Mouse (Mus musculus) embryonic fibroblast, embryonic 13.5 days (primary cell): ENCODE measurements at regions not wholly inside any gene's neighbourhood (a gene's known extent, or its start where the extent isn't known, plus 50 kb on each side); places are given as distances from the start of the nearest gene placed in this dataset.

Experiments used
- H3K27ac ChIP-seq: 2 replicates; pipeline ENCODE4 v1.5.1; 2012; ENCODE audit warnings: low read length, control low read depth, inconsistent platforms; ENCODE audit not compliant: insufficient read depth
- H3K4me1 ChIP-seq: 2 replicates; pipeline ENCODE4 v1.6.1; 2011; ENCODE audit warnings: low read length; ENCODE audit not compliant: control insufficient read depth, insufficient read depth
- H3K4me3 ChIP-seq: 2 replicates; pipeline ENCODE4 v1.5.1; 2011; ENCODE audit warnings: mild to moderate bottlenecking, control low read depth, low read length; ENCODE audit not compliant: insufficient read depth
- CTCF ChIP-seq: IDR thresholded peaks from 2 replicates; pipeline ENCODE4 v1.5.1; 2011; ENCODE audit warnings: mild to moderate bottlenecking, control low read depth, low read length, moderate library complexity, borderline replicate concordance; ENCODE audit not compliant: insufficient read depth
- POLR2A ChIP-seq: IDR thresholded peaks from 2 replicates; pipeline ENCODE4 v1.6.1; 2011; ENCODE audit warnings: low read depth, mild to moderate bottlenecking, control low read depth, low read length, moderate library complexity

GRCm38 (mm10) chr5:111823842-111824241, 90.1 kb downstream of the Gm26897 start:
- Histone ChIP-seq H3K4me1 (no peaks in the 10 kb centered on the region), H3K27ac (no peak overlapping the region), H3K4me3 (no peak overlapping the region)
- TF ChIP-seq CTCF: no peak
- no peak for TF ChIP-seq POLR2A

DNA sequence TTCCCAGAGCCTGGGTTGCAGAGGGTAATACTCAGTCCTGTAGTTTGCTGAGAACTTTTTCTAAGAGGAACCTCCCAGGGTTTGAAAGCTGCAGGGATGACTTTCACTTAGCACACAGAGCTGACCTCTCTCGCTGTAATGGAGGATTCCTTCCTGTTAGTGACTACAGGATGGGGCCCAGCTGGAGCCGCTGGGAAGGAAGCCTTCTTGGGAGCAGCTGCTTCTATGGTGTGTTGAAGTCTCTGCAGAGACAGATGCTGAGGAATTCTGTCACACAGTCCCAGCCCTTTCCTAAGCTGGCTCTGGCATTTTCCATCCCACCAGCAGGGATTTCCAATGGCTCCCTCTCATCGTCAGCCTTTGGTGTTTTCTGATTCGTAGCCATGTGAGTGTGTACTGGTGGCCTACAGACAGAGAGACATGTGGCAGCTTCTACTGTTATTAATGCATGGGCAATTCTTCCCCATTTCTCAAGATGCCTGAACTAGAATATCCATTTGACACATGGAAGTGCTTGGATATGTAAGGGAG, 90.9 kb downstream of the Gm26897 start:
- Histone ChIP-seq H3K4me1 (no peaks in the 10 kb centered on the region), H3K27ac (no peak overlapping the region), H3K4me3 (no peak overlapping the region)
- no peak for TF ChIP-seq POLR2A
- no peak for TF ChIP-seq CTCF

DNA sequence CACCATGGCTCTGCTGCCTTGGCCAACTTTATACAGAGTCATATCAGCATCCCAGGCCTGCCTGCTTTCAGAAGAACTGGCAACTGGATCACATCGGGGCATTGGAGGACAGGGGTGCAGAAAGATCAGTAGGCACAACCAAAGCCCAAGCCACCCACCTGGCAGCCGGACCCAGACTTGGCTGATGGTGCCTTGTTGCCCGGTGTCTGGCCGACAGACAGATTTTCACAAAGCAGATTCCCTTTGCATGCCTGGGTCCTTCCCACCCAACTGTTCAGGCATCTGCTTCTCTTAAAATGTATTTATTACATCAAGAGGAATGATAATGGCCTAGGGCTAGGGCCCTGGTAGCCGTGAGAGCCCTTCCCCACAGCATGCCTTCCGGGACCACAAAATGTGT, 96.2 kb downstream of the Gm26897 start:
- Histone ChIP-seq H3K4me3 (no peak overlapping the region), H3K4me1 (no peaks in the 10 kb centered on the region), H3K27ac (no peak overlapping the region)
- no peak for TF ChIP-seq CTCF
- no peak for TF ChIP-seq POLR2A

- Histone ChIP-seq H3K4me3 (no peak overlapping the region), H3K27ac (no peak overlapping the region), H3K4me1 (no peaks in the 10 kb centered on the region)
- no peak for TF ChIP-seq POLR2A
- TF ChIP-seq CTCF: no peak
Observed at GRCm38 (mm10) chr5:111835737-111836667, 102.3 kb downstream of the Gm26897 start.

DNA sequence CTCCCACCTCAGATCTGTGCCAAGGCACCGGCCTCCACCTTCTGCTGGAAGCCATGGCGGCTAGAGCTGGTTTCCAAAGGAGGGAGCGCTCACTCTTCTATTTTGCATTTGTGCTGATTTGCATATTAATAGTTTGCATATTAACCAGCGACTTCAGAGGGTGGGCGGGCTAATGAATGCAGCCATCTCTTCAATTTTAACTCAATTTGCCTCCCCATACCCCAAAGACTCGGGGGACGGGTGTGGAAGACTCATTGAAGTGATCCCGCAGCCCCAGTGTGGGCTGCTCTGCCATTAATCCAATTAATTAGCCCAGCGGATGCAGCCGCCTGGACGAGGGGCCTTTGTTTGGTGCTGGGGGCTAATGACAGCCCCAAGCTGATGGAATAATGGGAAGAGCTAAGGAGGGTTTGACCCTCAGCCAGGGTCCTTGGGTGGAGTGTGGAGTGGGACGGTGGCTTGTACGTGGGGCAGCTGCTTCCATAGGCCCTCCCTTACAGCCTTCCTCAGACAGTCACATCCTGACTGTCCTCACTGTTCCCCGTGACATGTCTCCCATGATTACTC, 103.0 kb downstream of the Gm26897 start:
- TF ChIP-seq CTCF (no peak), POLR2A (no peak)
- no peak overlapping the region for H3K4me3 ChIP-seq
- H3K4me1 ChIP-seq: no peaks in the 10 kb centered on the region
- no peak overlapping the region for H3K27ac ChIP-seq

- Histone ChIP-seq H3K4me1 (no peaks in the 10 kb centered on the region), H3K4me3 (no peak overlapping the region), H3K27ac (no peak overlapping the region)
- no peak for TF ChIP-seq CTCF
Observed at GRCm38 (mm10) chr5:111842461-111842860, 108.7 kb downstream of the Gm26897 start.

GRCm38 (mm10) chr5:111843622-111844239, 110.0 kb downstream of the Gm26897 start:
- H3K4me3 ChIP-seq: no peak overlapping the region
- H3K27ac ChIP-seq: no peak overlapping the region
- no peaks in the 10 kb centered on the region for H3K4me1 ChIP-seq
- TF ChIP-seq CTCF: no peak
- no peak for TF ChIP-seq POLR2A

- no peaks in the 10 kb centered on the region for H3K4me1 ChIP-seq
- TF ChIP-seq CTCF (no peak), POLR2A (no peak)
- H3K4me3 ChIP-seq: no peak overlapping the region
- no peak overlapping the region for H3K27ac ChIP-seq
Observed at GRCm38 (mm10) chr5:111844528-111844927, 110.8 kb downstream of the Gm26897 start.

DNA sequence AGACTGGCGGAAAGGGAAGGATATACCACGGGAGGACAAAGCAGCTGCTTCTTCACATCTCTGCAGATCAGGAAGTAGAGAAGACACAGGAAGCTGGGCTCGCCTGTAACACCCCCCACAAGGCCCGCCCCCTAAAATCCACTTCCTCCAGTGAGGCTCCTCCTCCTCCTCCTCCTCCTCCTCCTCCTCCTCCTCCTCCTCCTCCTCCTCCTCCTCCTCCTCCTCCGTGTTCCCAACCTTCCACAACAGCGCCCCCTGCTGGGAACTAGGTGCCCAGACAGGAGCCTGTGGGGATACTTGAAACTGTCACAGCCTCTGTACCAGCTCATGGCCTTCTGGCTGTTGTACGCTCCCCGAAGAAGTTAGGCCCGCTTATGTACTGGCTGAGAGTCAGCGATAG, 115.2 kb downstream of the Gm26897 start:
- Histone ChIP-seq H3K4me3 (no peak overlapping the region), H3K27ac (no peak overlapping the region), H3K4me1 (no peaks in the 10 kb centered on the region)
- no peak for TF ChIP-seq CTCF
- TF ChIP-seq POLR2A: no peak

DNA sequence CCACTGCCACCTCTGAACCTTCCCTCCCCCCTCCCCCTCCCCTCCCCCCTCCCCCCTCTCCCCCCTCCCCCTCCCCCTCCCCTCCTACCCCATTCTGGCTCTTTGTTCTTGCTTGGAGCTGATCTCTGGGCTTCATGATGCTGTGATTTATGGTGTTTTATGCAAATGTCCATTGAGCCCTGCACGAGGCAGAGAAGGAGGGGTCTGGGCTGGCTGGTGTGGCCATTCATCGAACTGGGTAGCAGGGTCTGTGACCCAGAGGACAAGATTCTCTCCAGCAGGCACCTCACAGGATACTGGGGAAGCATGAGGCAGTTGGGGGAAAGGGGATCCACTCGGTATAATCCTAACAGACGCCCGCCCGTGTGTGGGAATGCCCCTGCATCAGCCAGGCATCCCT, 119.0 kb downstream of the Gm26897 start:
- H3K4me3 ChIP-seq: no peak overlapping the region
- no peaks in the 10 kb centered on the region for H3K4me1 ChIP-seq
- no peak for TF ChIP-seq POLR2A
- TF ChIP-seq CTCF: no peak
- no peak overlapping the region for H3K27ac ChIP-seq

GRCm38 (mm10) chr5:111855366-111855765, 121.6 kb downstream of the Gm26897 start:
- Histone ChIP-seq H3K4me3 (no peak overlapping the region), H3K4me1 (0 out of 2 replicates have a peak, but pooled peaks cover 2% of the 10 kb centered on the region), H3K27ac (no peak overlapping the region)
- TF ChIP-seq CTCF (no peak), POLR2A (no peak)
